Mouse (Mus musculus) spleen, postnatal 4 days (tissue): ENCODE data around the gene Gm28510.
"Not testable (repeated sequence)": the region's sequence is repeated elsewhere in the genome, so short reads cannot be mapped to it uniquely, and the experiment has no call there.

ENCODE experiments used
- DNase-seq, 2 experiments: peaks; one replicate each; pipeline ENCODE4 v3.0.0; 2022; ENCODE audit warnings: low spot score in 2 of 2

Gm28510 gene

DNA sequence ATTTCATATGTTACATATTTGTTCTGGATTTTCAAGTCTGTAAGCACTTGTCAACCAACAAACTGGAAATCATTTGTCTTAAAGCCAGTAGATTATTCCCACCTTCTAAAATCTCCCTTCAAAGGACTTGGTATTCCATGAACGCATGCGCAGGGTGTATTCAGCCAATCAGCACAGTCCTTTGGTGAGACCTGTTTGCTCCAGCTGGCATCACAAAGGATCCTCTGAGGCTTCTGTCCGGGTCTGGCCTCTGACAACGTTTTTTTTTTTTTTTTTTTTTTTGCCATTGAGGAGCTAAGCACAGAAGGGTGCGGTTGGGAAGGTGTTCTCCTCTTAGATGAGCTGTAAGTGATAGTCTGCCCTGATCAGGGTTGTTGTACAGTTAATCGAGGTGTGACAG, at the start of gene Gm28510:
Gm28510 (plus strand) TSS at position 301 of the 400 bp plus-strand sequence.
- not testable (repeated sequence) for DNase-seq
